Mouse (Mus musculus): ENCODE measurements around the gene Creb3l1.
A peak's percentile ranks its signal among the peaks of the same experiment; 100 is the strongest.

DNA sequence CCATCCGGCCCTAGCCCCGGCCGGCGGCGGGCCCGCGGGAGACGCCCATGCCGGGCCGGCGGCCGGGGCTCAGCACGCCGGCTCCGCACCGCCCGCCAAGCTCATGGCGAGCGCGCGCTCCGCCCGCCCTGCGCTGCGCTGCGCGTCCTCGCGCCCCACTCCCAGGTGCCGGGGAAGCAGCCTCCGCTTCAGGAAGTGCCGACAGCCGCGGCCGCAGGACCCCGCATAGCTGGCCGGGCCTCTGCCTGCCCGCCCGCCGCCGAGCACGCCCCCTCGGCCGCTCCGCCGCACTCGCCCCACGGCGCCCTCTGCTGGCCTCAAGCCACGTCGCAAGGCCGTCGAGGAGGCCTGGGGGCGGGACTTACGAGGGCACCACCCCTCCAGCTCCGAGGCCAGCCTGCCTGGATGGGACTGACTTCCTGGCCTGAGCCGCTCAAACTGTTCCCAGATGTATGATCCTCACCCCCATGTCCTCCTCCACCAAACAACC, 60.8 kb downstream of the Creb3l1 start:
- peak; percentile 98 for TF ChIP-seq CTCF (IDR thresholded peaks at IDR 0.05)
- peak; percentile 29; the same call in 1 of the 2 replicates for TF ChIP-seq POLR2A (IDR thresholded peaks at IDR 0.05; ENCODE audit: insufficient read depth, low read depth, low read length)
- peak; percentile 68 for TF ChIP-seq EP300 (IDR thresholded peaks at IDR 0.05; ENCODE audit: insufficient read depth, low read depth, low read length)

Measured in heart, adult 2 months (tissue).